Mouse (Mus musculus): ENCODE results near the gene Kel. TPM values are rescaled to one million over a fixed set of nuclear protein-coding genes. Genes with fewer than 3 reads are reported as not detected.

Kel gene
- 34.0 and 40.5 TPM in 2 replicates for polyA plus RNA-seq (2016; fragmentation: Nextera tagmentation; extraction: Ambion mirVana)

GRCm38 (mm10) chr6:41704123-41704522, at the start of gene Kel:
Kel (minus strand) TSS chr6:41704339.
- ATAC-seq (ENCODE audit: insufficient number of reproducible peaks, low FRiP score) = peak; percentile 89
- Histone ChIP-seq H3K27me3 (replicated peaks) (no peaks in the 10 kb centered on the region), H3K9ac (no peak within 1 kb of the TSS), H3K27ac (ENCODE audit: poor library complexity, severe bottlenecking) (peak within 1 kb of the TSS; percentile 51; the same call in 1 of the 2 replicates), H3K4me3 (peak within 1 kb of the TSS; percentile 24), H3K36me3 (no peaks in the 10 kb centered on the region), H3K4me1 (replicated peaks) (no peaks in the 10 kb centered on the region), H3K9me3 (replicated peaks) (no peaks in the 10 kb centered on the region), H3K4me2 (no peak within 1 kb of the TSS)
- 18% methylated on average over 1 of the region's 1 CpGs for WGBS

- no peaks in the 10 kb centered on the region for H3K4me1 ChIP-seq (replicated peaks)
- no peak overlapping the region for H3K4me3 ChIP-seq
- no peak overlapping the region for H3K4me2 ChIP-seq
- H3K36me3 ChIP-seq = no peaks in the 10 kb centered on the region
- H3K9me3 ChIP-seq (replicated peaks) = no peaks in the 10 kb centered on the region
- H3K27ac ChIP-seq (ENCODE audit: poor library complexity, severe bottlenecking) = no peak overlapping the region
- H3K27me3 ChIP-seq (replicated peaks) = no peaks in the 10 kb centered on the region
- WGBS = 70% methylated on average over 5 of the region's 5 CpGs
- H3K9ac ChIP-seq = no peak overlapping the region
- no peak for ATAC-seq (ENCODE audit: insufficient number of reproducible peaks, low FRiP score)
Measured at GRCm38 (mm10) chr6:41744664-41745392, 40.7 kb upstream of the Kel start.

GRCm38 (mm10) chr6:41741101-41741500, 37.0 kb upstream of the Kel start:
- no peaks in the 10 kb centered on the region for H3K4me1 ChIP-seq (replicated peaks)
- no peak for ATAC-seq (ENCODE audit: insufficient number of reproducible peaks, low FRiP score)

GRCm38 (mm10) chr6:41734719-41735470, 30.8 kb upstream of the Kel start:
- Histone ChIP-seq H3K36me3 (no peaks in the 10 kb centered on the region), H3K9ac (no peak overlapping the region), H3K9me3 (replicated peaks) (no peaks in the 10 kb centered on the region), H3K4me2 (no peak overlapping the region), H3K27ac (ENCODE audit: poor library complexity, severe bottlenecking) (no peak overlapping the region), H3K4me3 (no peak overlapping the region), H3K4me1 (replicated peaks) (no peaks in the 10 kb centered on the region), H3K27me3 (replicated peaks) (no peaks in the 10 kb centered on the region)
- ATAC-seq (ENCODE audit: insufficient number of reproducible peaks, low FRiP score) = no peak
- 82% methylated on average over 5 of the region's 5 CpGs for WGBS

More at GRCm38 (mm10) chr6:41741101-41741500, 37.0 kb upstream of the Kel start:
- H3K9ac ChIP-seq = no peak overlapping the region
- no peaks in the 10 kb centered on the region for H3K27me3 ChIP-seq (replicated peaks)
- H3K4me3 ChIP-seq = no peak overlapping the region
- no peaks in the 10 kb centered on the region for H3K9me3 ChIP-seq (replicated peaks)
- no peaks in the 10 kb centered on the region for H3K36me3 ChIP-seq
- no peak overlapping the region for H3K27ac ChIP-seq (ENCODE audit: poor library complexity, severe bottlenecking)
- H3K4me2 ChIP-seq = no peak overlapping the region

- no peak for ATAC-seq (ENCODE audit: insufficient number of reproducible peaks, low FRiP score)
- no peak overlapping the region for H3K4me3 ChIP-seq
- no peak overlapping the region for H3K4me2 ChIP-seq
- WGBS = 50% methylated on average over 1 of the region's 1 CpGs
- no peaks in the 10 kb centered on the region for H3K36me3 ChIP-seq
- no peaks in the 10 kb centered on the region for H3K27me3 ChIP-seq (replicated peaks)
- no peaks in the 10 kb centered on the region for H3K4me1 ChIP-seq (replicated peaks)
- no peaks in the 10 kb centered on the region for H3K9me3 ChIP-seq (replicated peaks)
- H3K9ac ChIP-seq = no peak overlapping the region
- H3K27ac ChIP-seq (ENCODE audit: poor library complexity, severe bottlenecking) = no peak overlapping the region
Measured at GRCm38 (mm10) chr6:41727989-41728609, 24.0 kb upstream of the Kel start.

GRCm38 (mm10) chr6:41721430-41721829, 17.3 kb upstream of the Kel start:
- 65% methylated on average over 2 of the region's 2 CpGs for WGBS
- no peak for ATAC-seq (ENCODE audit: insufficient number of reproducible peaks, low FRiP score)
- H3K9me3 ChIP-seq (replicated peaks) = 0 out of 2 replicates have a peak, but pooled peaks cover 4% of the 10 kb centered on the region
- H3K27ac ChIP-seq (ENCODE audit: poor library complexity, severe bottlenecking) = no peak overlapping the region
- H3K4me2 ChIP-seq = no peak overlapping the region
- H3K4me1 ChIP-seq (replicated peaks) = no peaks in the 10 kb centered on the region
- no peaks in the 10 kb centered on the region for H3K27me3 ChIP-seq (replicated peaks)
- no peak overlapping the region for H3K4me3 ChIP-seq
- no peak overlapping the region for H3K9ac ChIP-seq
- H3K36me3 ChIP-seq = no peaks in the 10 kb centered on the region

- H3K9me3 ChIP-seq (replicated peaks) = no peaks in the 10 kb centered on the region
- no peaks in the 10 kb centered on the region for H3K36me3 ChIP-seq
- no peak overlapping the region for H3K9ac ChIP-seq
- no peak overlapping the region for H3K4me2 ChIP-seq
- no peak overlapping the region for H3K27ac ChIP-seq (ENCODE audit: poor library complexity, severe bottlenecking)
- WGBS = 52% methylated on average over 1 of the region's 1 CpGs
- H3K27me3 ChIP-seq (replicated peaks) = no peaks in the 10 kb centered on the region
- no peaks in the 10 kb centered on the region for H3K4me1 ChIP-seq (replicated peaks)
- no peak for ATAC-seq (ENCODE audit: insufficient number of reproducible peaks, low FRiP score)
- H3K4me3 ChIP-seq = no peak overlapping the region
Measured at GRCm38 (mm10) chr6:41710281-41710680, 6.1 kb upstream of the Kel start.

GRCm38 (mm10) chr6:41706275-41706674, 2.1 kb upstream of the Kel start:
- Histone ChIP-seq H3K9ac (no peak overlapping the region), H3K4me2 (no peak overlapping the region), H3K4me1 (replicated peaks) (no peaks in the 10 kb centered on the region), H3K27ac (ENCODE audit: poor library complexity, severe bottlenecking) (0 out of 2 replicates have a peak overlapping the region, but pooled peaks have one; percentile 51), H3K9me3 (replicated peaks) (no peaks in the 10 kb centered on the region), H3K27me3 (replicated peaks) (no peaks in the 10 kb centered on the region), H3K36me3 (no peaks in the 10 kb centered on the region), H3K4me3 (no peak overlapping the region)
- peak; percentile 87 for ATAC-seq (ENCODE audit: insufficient number of reproducible peaks, low FRiP score)
- 73% methylated on average over 7 of the region's 7 CpGs for whole genome bisulfite sequencing

- Histone ChIP-seq H3K27ac (ENCODE audit: poor library complexity, severe bottlenecking) (peak overlapping the region; percentile 51; the same call in 1 of the 2 replicates), H3K27me3 (replicated peaks) (no peaks in the 10 kb centered on the region), H3K4me2 (no peak overlapping the region; the same call in 1 of the 2 replicates), H3K4me3 (peak overlapping the region; percentile 20), H3K9ac (no peak overlapping the region; the same call in 1 of the 2 replicates), H3K4me1 (replicated peaks) (no peaks in the 10 kb centered on the region), H3K36me3 (no peaks in the 10 kb centered on the region), H3K9me3 (replicated peaks) (no peaks in the 10 kb centered on the region)
- peak; percentile 70; the same call in 1 of the 2 replicates for ATAC-seq (ENCODE audit: insufficient number of reproducible peaks, low FRiP score)
- 68% methylated on average over 2 of the region's 2 CpGs for WGBS
Measured at GRCm38 (mm10) chr6:41702928-41703327, 1.2 kb downstream of the Kel start.

- no peaks in the 10 kb centered on the region for H3K9me3 ChIP-seq (replicated peaks)
- ATAC-seq (ENCODE audit: insufficient number of reproducible peaks, low FRiP score) = no peak
- no peaks in the 10 kb centered on the region for H3K27me3 ChIP-seq (replicated peaks)
- 56% methylated on average over 1 of the region's 1 CpGs for WGBS
- no peak overlapping the region for H3K4me2 ChIP-seq
- H3K36me3 ChIP-seq = no peaks in the 10 kb centered on the region
- H3K4me3 ChIP-seq = 0 out of 2 replicates have a peak overlapping the region, but pooled peaks have one; percentile 20
- no peak overlapping the region for H3K27ac ChIP-seq (ENCODE audit: poor library complexity, severe bottlenecking)
- no peak overlapping the region for H3K9ac ChIP-seq
- no peaks in the 10 kb centered on the region for H3K4me1 ChIP-seq (replicated peaks)
Measured at GRCm38 (mm10) chr6:41701245-41701644, 2.9 kb downstream of the Kel start.

- Histone ChIP-seq H3K9ac (no peak overlapping the region), H3K4me3 (no peak overlapping the region), H3K4me1 (replicated peaks) (no peaks in the 10 kb centered on the region), H3K27me3 (replicated peaks) (no peaks in the 10 kb centered on the region), H3K4me2 (no peak overlapping the region), H3K27ac (ENCODE audit: poor library complexity, severe bottlenecking) (no peak overlapping the region), H3K9me3 (replicated peaks) (no peaks in the 10 kb centered on the region), H3K36me3 (no peaks in the 10 kb centered on the region)
- 64% methylated on average over 1 of the region's 1 CpGs for WGBS
- ATAC-seq (ENCODE audit: insufficient number of reproducible peaks, low FRiP score) = no peak
Measured at GRCm38 (mm10) chr6:41694407-41694806, 9.7 kb downstream of the Kel start.
